Mouse (Mus musculus) small intestine, adult 2 months (tissue): ENCODE measurements at regions not wholly inside any gene's neighbourhood (a gene's known extent, or its start where the extent isn't known, plus 50 kb on each side); places are given as distances from the start of the nearest gene placed in this dataset.

Experiments used
- CTCF ChIP-seq: fragments of 200-500 bp; IDR thresholded peaks from 2 replicates; pipeline ENCODE4 v1.5.1; 2012; ENCODE audit warnings: low read depth, mild to moderate bottlenecking, control low read depth, inconsistent platforms, low read length, moderate library complexity, mixed read lengths; ENCODE audit not compliant: insufficient replicate concordance, insufficient read length; ENCODE audit errors: extremely low read depth
- POLR2A ChIP-seq: fragments of 200-500 bp; IDR thresholded peaks from 2 replicates; pipeline ENCODE4 v1.6.1; 2012; ENCODE audit warnings: low read depth, mild to moderate bottlenecking, control low read depth, inconsistent platforms, low read length, moderate library complexity

DNA sequence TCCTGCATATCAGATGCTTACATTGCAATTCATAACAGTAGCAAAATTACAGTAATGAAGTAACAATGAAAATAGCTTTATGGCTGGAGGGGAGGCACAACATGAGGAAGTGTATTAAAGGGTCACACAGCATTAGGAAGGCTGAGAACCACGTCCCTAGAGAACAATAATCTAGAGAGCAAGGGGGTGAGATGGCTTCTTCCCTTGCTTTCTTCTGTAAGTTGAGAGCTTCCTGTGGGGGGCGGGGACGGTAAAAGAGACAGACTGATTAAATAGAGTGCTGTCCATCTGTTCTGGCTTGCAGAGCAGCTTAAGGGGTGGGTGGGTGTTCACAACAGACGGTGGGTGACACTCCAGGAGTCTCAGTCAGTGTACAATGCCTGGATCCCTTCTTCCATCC, 68.2 kb upstream of the Lrpprc start:
- TF ChIP-seq POLR2A (no peak), CTCF (no peak)
